Mouse (Mus musculus): ENCODE measurements around the gene Ndufa13. TPM values are rescaled to one million over a fixed set of nuclear protein-coding genes. Genes with fewer than 3 reads are reported as not detected.

The Ndufa13 gene
- total RNA-seq, 1 experiment from 2014 or later: 239 TPM

Other genes starting within 250 kb of the Ndufa13 start
- 2.0 and 2.4 TPM in 2 replicates for gene Zfp964, start 248.1 kb downstream of the Ndufa13 start, total RNA-seq (2021)
- 17.6 and 21.5 TPM in 2 replicates for gene Zfp869, start 191.8 kb downstream of the Ndufa13 start, total RNA-seq (2021)
- gene Zfp963, start 152.6 kb downstream of the Ndufa13 start, total RNA-seq (2021): 2.8 and 3.9 TPM in 2 replicates
- gene Gm20422, start 127.7 kb downstream of the Ndufa13 start, total RNA-seq (2021): 0.63 and 4.2 TPM in 2 replicates
- gene Atp13a1, start 111.4 kb downstream of the Ndufa13 start, total RNA-seq (2021): 34.8 and 36.3 TPM in 2 replicates
- gene Zfp866, start 111.4 kb downstream of the Ndufa13 start, total RNA-seq (2021): 21.6 and 26.2 TPM in 2 replicates
- 9.1 and 19.4 TPM in 2 replicates for gene Gmip, start 93.9 kb downstream of the Ndufa13 start, total RNA-seq (2021)
- 1.1 and 1.3 TPM in 2 replicates for gene Lpar2, start 80.1 kb downstream of the Ndufa13 start, total RNA-seq (2021)
- 1.3 and 1.8 TPM in 2 replicates for gene Pbx4, start 70.1 kb downstream of the Ndufa13 start, total RNA-seq (2021)
- gene Cilp2, start 14.9 kb downstream of the Ndufa13 start, total RNA-seq (2021): 0.07 and 0.15 TPM in 2 replicates
- gene Tssk6, start 374 bp downstream of the Ndufa13 start, total RNA-seq (2021): 0.83 and 0.85 TPM in 2 replicates
- gene Yjefn3, start 154 bp upstream of the Ndufa13 start, total RNA-seq (2021): 5.7 and 6.7 TPM in 2 replicates
- 105 and 111 TPM in 2 replicates for gene Gatad2a, start 93.8 kb upstream of the Ndufa13 start, total RNA-seq (2021)
- gene Mau2, start 140.2 kb upstream of the Ndufa13 start, total RNA-seq (2021): 54.0 and 60.3 TPM in 2 replicates
- gene Sugp1, start 140.3 kb upstream of the Ndufa13 start, total RNA-seq (2021): 26.2 and 31.8 TPM in 2 replicates
- gene Tm6sf2, start 170.4 kb upstream of the Ndufa13 start, total RNA-seq (2021): 0.98 and 4.2 TPM in 2 replicates
- 0.30 and 0.48 TPM in 2 replicates for gene Hapln4, start 180.9 kb upstream of the Ndufa13 start, total RNA-seq (2021)
- 0.41 and 0.67 TPM in 2 replicates for gene Ncan, start 218.3 kb upstream of the Ndufa13 start, total RNA-seq (2021)
- gene Nr2c2ap, start 228.8 kb upstream of the Ndufa13 start, total RNA-seq (2021): 15.0 and 18.4 TPM in 2 replicates
- 16.9 and 18.8 TPM in 2 replicates for gene Rfxank, start 236.6 kb upstream of the Ndufa13 start, total RNA-seq (2021)
- 49.2 and 50.5 TPM in 2 replicates for gene Borcs8, start 236.9 kb upstream of the Ndufa13 start, total RNA-seq (2021)
- gene Mef2b, start 237.2 kb upstream of the Ndufa13 start, total RNA-seq (2021): 0.41 and 0.56 TPM in 2 replicates